Mouse (Mus musculus): ENCODE data around the gene Kalrn.

DNA sequence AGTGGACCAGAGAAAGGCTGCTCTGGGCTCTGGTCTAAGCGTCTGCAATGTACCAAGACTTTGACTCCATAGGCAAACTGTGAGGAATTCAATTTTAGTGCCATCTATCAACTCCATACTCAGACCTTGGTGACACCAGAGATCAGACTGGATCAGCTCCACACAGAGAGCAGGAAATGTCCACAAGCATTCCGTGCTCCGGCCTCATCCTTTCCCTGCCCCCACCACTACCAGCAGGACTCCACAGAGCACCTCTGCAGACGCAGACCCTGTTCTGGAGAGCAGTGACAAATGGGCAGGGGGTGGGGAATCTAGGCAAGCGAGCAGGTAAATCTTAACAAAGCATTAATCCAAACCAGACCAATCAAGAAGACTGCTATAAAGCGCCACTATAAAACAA lies 15.4 kb downstream of the Kalrn start:
- no peak for TF ChIP-seq TAL1 (IDR thresholded peaks at IDR 0.05; ENCODE audit: low read length)
- TF ChIP-seq GATA1 (IDR thresholded peaks at IDR 0.05; ENCODE audit: low read length), result no peak
